Mouse (Mus musculus) spleen, adult 10 weeks (tissue): ENCODE measurements around the gene Il1a. TPM values are rescaled to one million over a fixed set of nuclear protein-coding genes. Genes with fewer than 3 reads are reported as not detected.

ENCODE experiments used
- polyA plus RNA-seq: library from polyadenylated mRNA; stranded (reverse); fragments of 350-450 nt; fragmentation: Illumina TruSeq; extraction: RNeasy Lipid Tissue Mini Kit (QIAGEN cat#74804); gene quantifications from one replicate; pipeline ENCODE4 v1.2.3, GENCODE M21; 2015; ENCODE audit warnings: low replicate concordance; ENCODE audit not compliant: insufficient read depth

Gene Il1a
- 11.3 TPM for polyA plus RNA-seq

GRCm38 (mm10) chr2:129309836-129310235 is at the start of gene Il1a:
Gene Il1a, minus strand, starts transcription at chr2:129309972.

GRCm38 (mm10) chr2:129296671-129297588 is 12.8 kb downstream of the Il1a start, which contains the start of gene Ckap2l:
Gene Ckap2l, minus strand, starts transcription at chr2:129297212.

Other genes with a start within 250 kb of the Il1a start
- gene Ttl, start 244.0 kb downstream of the Il1a start, polyA plus RNA-seq = 4.3 TPM
- gene Polr1b, start 209.0 kb downstream of the Il1a start, polyA plus RNA-seq = 25.6 TPM
- 11.9 TPM for gene Chchd5, start 180.3 kb downstream of the Il1a start, polyA plus RNA-seq
- gene Slc20a1, start 111.2 kb downstream of the Il1a start, polyA plus RNA-seq = 145 TPM
- gene Ckap2l, start 12.8 kb downstream of the Il1a start, polyA plus RNA-seq = 11.6 TPM
- 56.6 TPM for gene Il1b, start 61.2 kb upstream of the Il1a start, polyA plus RNA-seq
- not detected for gene F830045P16Rik, start 226.6 kb upstream of the Il1a start, polyA plus RNA-seq